Mouse (Mus musculus) stomach, embryonic 14.5 days (tissue): ENCODE data around the gene Mmgt2. TPM values are rescaled to one million over a fixed set of nuclear protein-coding genes. Genes with fewer than 3 reads are reported as not detected.
"Not testable (repeated sequence)": the region's sequence is repeated elsewhere in the genome, so short reads cannot be mapped to it uniquely, and the experiment has no call there.

Source experiments
- ATAC-seq: fragments of 200-750 bp; cut with Nextera tagmentation; 2 replicates; pipeline ENCODE4 v1.8.0; 2017; ENCODE audit warnings: low read depth, moderate TSS enrichment; ENCODE audit not compliant: insufficient number of reproducible peaks, insufficient read depth, low FRiP score
- H3K27ac ChIP-seq: fragments of 300-500 bp; sonication (generic); 2 replicates; pipeline ENCODE4 v1.5.1; 2014; ENCODE audit warnings: mild to moderate bottlenecking, low read length, moderate library complexity, mixed read lengths
- H3K27me3 ChIP-seq: fragments of 300-500 bp; sonication (generic); 2 replicates; pipeline ENCODE4 v1.6.1; 2014; ENCODE audit warnings: low read length, control low read depth, mixed read lengths; ENCODE audit not compliant: control insufficient read depth, insufficient read depth
- H3K36me3 ChIP-seq: fragments of 300-500 bp; sonication (generic); 2 replicates; pipeline ENCODE4 v1.6.1; 2014; ENCODE audit warnings: mild to moderate bottlenecking, control low read depth, low read length, moderate library complexity, mixed read lengths; ENCODE audit not compliant: control insufficient read depth, insufficient read depth
- H3K4me1 ChIP-seq: fragments of 300-500 bp; sonication (generic); 2 replicates; pipeline ENCODE4 v1.6.1; 2014; ENCODE audit warnings: low read length, control low read depth, mixed read lengths; ENCODE audit not compliant: control insufficient read depth, insufficient read depth
- H3K4me2 ChIP-seq: fragments of 300-500 bp; sonication (generic); replicated peaks from 2 replicates; pipeline ENCODE4 v1.6.1; 2014; ENCODE audit warnings: low read depth, low read length, control low read depth
- H3K4me3 ChIP-seq: fragments of 300-500 bp; sonication (generic); 2 replicates; pipeline ENCODE4 v1.5.1; 2014; ENCODE audit warnings: low read depth, low read length, control low read depth
- H3K9ac ChIP-seq: fragments of 300-500 bp; sonication (generic); replicated peaks from 2 replicates; pipeline ENCODE4 v1.6.1; 2014; ENCODE audit warnings: low read depth, mild to moderate bottlenecking, control low read depth, low read length, moderate library complexity, mixed read lengths
- H3K9me3 ChIP-seq: fragments of 300-500 bp; sonication (generic); 2 replicates; pipeline ENCODE4 v1.6.1; 2016; ENCODE audit warnings: low read depth, low read length, control low read depth; ENCODE audit not compliant: control insufficient read depth
- WGBS: fragments of 180-500 bp; shearing (Covaris S2); extraction: QIAGEN DNeasy Blood & Tissue Kit; methylation state at CpG from one replicate; pipeline ENCODE4 v1.1.7; 2014; 5-methylcytosine and 5-hydroxymethylcytosine counted together
- polyA plus RNA-seq: library from polyadenylated mRNA; unstranded; fragments of >200 nt; fragmentation: Nextera tagmentation; extraction: Ambion mirVana; gene quantifications from 2 replicates; pipeline ENCODE4 v1.2.1, GENCODE M21; 2014

The Mmgt2 gene
- polyA plus RNA-seq, 1 experiment from 2014 or later, result 49.6 TPM

DNA sequence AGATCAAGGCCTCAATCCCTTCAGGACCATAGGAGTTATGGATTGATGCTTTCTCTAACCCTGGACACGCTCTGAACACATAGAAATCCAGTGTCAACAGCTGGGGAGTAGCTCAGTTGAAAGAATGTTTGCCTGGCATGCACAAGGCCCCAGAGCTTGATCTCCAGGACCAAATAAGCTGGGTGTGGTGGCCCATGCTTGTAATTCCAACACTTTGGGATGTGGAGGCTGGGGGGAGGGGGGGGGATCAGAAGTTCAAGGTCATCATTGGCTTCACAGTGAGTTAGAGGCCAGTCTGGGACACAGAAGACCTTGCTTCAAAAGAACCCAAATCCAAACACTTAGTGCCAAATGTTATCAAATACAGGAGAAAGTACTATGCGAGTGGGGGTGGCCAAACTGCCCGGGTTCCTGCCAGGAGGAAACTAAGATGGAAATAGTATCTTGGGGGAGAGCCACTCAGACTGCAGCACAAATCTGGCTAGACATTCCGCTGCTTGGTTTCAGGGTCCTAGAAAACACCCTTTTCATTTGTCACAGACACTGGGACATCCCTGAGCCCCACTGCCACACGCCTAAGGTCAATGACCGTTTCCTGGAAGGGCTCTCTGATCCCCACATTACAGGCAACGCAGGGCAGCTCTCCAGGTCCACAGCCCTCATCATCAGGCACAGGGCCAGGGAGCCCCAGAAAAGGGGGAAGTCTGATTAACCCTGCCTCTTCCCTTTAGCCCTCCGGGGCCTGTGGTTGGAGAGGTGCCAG, 2.6 kb upstream of the Mmgt2 start:
- no peak overlapping the region; the same call in 1 of the 2 replicates for H3K4me3 ChIP-seq
- H3K9me3 ChIP-seq, result no peaks in the 10 kb centered on the region
- peak overlapping the region; percentile 3; the same call in 1 of the 2 replicates for H3K27ac ChIP-seq
- no peaks in the 10 kb centered on the region for H3K36me3 ChIP-seq
- 14% methylated on average over 8 of the region's 8 CpGs for WGBS
- H3K27me3 ChIP-seq, result no peaks in the 10 kb centered on the region
- peak overlapping the region; percentile 93 for H3K4me2 ChIP-seq
- H3K4me1 ChIP-seq, result peaks cover 30% of the 10 kb centered on the region
- no peak overlapping the region for H3K9ac ChIP-seq
- ATAC-seq, result no peak

DNA sequence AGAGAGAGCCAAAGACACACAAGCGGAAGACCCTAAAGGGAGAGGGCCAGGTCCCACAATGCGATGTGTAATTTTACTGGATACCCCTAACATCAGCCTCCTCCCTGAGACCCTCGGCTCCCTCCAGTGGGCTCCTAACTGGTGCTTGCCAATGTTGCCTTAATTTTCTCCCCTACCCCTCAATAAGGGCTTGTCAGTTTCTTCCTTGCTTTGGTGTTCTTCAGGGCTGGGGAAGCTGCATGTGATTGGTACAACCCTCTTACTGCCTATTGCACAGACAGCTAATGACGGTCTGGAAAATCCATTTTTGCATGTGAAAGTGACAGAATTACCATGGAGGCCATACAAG, 2.0 kb upstream of the Mmgt2 start:
- peaks cover 30% of the 10 kb centered on the region for H3K4me1 ChIP-seq
- H3K4me2 ChIP-seq, result peak overlapping the region; percentile 93
- ATAC-seq, result no peak
- no peak overlapping the region for H3K9ac ChIP-seq
- no peaks in the 10 kb centered on the region for H3K27me3 ChIP-seq
- 31% methylated on average over 4 of the region's 4 CpGs for WGBS
- peak overlapping the region; percentile 3; the same call in 1 of the 2 replicates for H3K27ac ChIP-seq
- H3K36me3 ChIP-seq, result no peaks in the 10 kb centered on the region; the same call in 1 of the 2 replicates
- H3K9me3 ChIP-seq, result no peaks in the 10 kb centered on the region
- no peak overlapping the region for H3K4me3 ChIP-seq

DNA sequence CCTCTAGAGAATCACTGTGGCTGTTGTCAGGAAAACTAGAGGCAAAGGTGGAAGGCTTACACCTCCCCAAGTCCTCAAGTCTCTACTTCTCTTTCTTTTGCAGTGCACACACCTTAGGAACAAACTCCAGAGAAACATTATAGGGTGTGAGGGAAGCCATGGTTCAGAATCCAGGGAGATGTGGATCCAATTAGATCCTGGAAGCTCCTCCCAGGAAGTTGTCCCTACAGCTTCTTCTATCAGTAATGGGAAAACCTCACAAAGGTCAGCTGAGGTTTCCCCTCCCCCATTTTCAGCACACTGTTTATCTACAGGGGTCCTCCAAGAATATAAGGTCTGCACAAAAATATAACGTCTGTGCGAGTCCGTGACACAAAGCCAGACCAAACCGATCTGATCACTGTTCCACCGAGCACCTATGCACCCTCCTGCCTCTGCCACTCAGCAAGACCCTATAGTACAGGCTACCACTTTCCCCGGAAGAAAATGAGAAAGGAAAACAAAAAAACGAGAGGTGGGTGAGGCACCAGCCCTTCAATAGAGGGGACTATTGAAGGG, 1.4 kb upstream of the Mmgt2 start:
- no peaks in the 10 kb centered on the region for H3K9me3 ChIP-seq
- no peak overlapping the region for H3K27ac ChIP-seq
- peak overlapping the region; percentile 93 for H3K4me2 ChIP-seq
- no peaks in the 10 kb centered on the region for H3K27me3 ChIP-seq
- no peak overlapping the region for H3K9ac ChIP-seq
- no peak for ATAC-seq
- WGBS, result 54% methylated on average over 7 of the region's 7 CpGs
- H3K4me1 ChIP-seq, result peaks cover 30% of the 10 kb centered on the region
- H3K36me3 ChIP-seq, result no peaks in the 10 kb centered on the region; the same call in 1 of the 2 replicates
- peak overlapping the region; percentile 77 for H3K4me3 ChIP-seq

DNA sequence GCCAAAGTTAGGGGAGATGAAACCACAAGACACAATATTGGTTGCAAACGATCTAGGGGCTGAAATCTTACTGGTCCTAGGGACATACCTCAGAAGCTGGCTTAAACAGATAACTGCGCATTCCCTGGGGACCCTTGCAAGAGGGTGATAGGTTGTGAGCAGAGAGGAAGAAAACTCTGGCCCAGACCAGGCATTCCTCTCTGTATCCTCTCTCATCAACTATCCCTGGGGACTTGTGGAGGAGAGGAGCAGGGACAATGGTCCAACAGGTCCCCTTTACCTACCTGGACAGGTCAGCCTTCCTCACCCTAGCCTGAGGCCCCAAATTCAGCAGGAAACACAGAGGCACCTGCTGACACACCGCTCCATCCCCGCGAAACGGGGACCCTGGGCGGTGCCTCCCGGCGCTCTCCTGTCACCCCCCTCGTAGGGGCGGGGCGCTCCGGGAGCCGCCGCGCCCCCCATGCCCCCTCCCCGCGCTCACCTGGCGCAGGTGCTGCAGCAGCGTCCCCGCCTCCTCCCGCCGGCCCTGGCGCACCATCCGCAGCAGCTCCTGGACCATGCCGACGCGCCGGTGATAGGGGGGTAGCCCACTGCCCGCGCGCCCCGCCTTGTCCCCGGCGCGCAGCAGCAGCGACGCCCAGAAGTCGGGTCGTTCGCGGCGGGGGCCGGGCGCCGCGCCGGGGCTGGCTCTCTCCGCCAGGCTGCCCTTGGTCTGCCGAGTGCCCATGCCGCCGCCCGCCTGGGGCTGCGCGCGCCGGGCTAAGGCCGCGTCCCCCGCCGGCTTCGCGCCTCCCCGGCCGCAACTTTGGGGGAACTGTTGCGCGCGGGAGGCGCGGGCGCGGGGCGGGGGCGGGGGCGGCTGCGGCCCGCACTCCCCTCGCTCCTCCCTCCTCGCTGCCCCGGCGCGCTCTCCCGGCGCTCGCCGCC, 538 bp upstream of the Mmgt2 start, which contains the start of gene Lrrc75a:
Gene Lrrc75a (minus strand): TSS at position 863 of the 930 bp plus-strand sequence.
- no peaks in the 10 kb centered on the region for H3K27me3 ChIP-seq
- peak within 1 kb of the TSS; percentile 93 for H3K4me2 ChIP-seq
- H3K36me3 ChIP-seq, result no peaks in the 10 kb centered on the region; the same call in 1 of the 2 replicates
- peak within 1 kb of the TSS; percentile 87 for H3K27ac ChIP-seq
- peak within 1 kb of the TSS; percentile 77 for H3K4me3 ChIP-seq
- ATAC-seq, result peak; percentile 51
- peak within 1 kb of the TSS; percentile 68 for H3K9ac ChIP-seq
- peaks cover 30% of the 10 kb centered on the region for H3K4me1 ChIP-seq
- WGBS, result under 1% methylated on average over 68 of the region's 86 CpGs
- H3K9me3 ChIP-seq, result no peaks in the 10 kb centered on the region

DNA sequence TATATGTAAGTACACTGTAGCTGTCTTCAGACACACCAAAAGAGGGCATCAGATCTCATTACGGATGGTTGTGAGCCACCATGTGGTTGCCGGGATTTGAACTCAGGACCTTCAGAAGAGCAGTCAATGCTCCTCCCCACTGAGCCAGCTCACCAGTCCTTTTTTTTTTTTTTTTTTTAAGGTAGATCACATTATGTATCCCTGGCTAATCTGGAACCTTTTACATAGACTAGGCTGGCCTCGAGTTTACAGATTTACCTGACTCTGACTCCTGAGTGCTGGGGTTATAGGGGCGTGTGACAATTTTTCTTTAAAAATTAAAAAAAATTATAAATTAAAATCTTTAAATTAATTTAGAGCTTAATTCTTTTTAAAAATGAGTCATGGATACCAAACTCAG, 1.3 kb downstream of the Mmgt2 start:
- 73% methylated on average over 4 of the region's 4 CpGs for WGBS
- H3K27ac ChIP-seq, H3K36me3 ChIP-seq, H3K9me3 ChIP-seq, ATAC-seq, H3K9ac ChIP-seq, H3K27me3 ChIP-seq, H3K4me3 ChIP-seq: not testable (repeated sequence)
- Histone ChIP-seq H3K4me2 (peak overlapping the region; percentile 93; the same call in 1 of the 2 replicates), H3K4me1 (peaks cover 30% of the 10 kb centered on the region)

DNA sequence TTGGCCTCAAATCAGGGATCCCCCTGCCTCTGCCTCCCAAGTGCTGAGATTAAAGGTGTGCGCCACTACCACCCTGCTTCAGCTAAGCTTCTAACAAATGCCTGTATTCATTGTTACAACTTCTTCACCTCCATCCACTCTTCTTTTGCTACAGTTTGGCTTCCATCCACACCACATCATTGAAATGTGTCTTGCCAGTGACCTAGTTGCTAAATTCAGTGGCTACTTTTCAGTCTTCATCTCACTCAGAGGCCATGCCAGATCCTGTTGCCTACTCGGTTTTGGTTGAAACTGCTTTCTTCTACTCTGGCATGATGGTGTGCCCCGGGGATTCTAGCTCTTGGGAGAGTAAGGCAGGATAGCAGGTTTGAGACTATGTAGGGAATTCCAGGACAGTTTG, 3.1 kb downstream of the Mmgt2 start:
- Histone ChIP-seq H3K9me3 (0 out of 2 replicates have a peak, but pooled peaks cover 3% of the 10 kb centered on the region), H3K27ac (no peak overlapping the region), H3K4me2 (no peak overlapping the region), H3K9ac (no peak overlapping the region), H3K4me1 (peaks cover 15% of the 10 kb centered on the region), H3K4me3 (no peak overlapping the region), H3K36me3 (peaks cover 10% of the 10 kb centered on the region), H3K27me3 (no peaks in the 10 kb centered on the region)
- ATAC-seq, result no peak
- WGBS, result 96% methylated on average over 3 of the region's 3 CpGs

DNA sequence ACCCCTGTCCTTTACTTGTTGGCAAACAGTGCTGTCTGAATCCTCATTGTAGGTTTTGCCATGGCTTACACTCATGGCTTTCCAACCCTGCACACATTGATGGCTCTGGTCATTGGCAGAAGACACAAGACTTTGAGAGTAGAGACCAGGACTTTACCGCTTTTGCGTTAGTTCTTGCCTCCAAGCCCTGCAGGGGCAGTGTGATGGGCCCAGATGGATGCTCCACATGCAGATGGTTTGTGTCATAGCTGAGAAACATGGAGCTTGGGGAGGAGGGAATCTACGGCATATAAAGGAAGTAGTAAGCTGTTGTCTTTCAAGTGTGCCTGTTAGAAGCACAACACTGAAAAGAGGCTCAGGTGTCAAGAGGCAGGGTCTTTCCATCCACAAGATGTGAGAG, 3.6 kb downstream of the Mmgt2 start:
- 79% methylated on average over 3 of the region's 3 CpGs for WGBS
- H3K9me3 ChIP-seq, result 0 out of 2 replicates have a peak, but pooled peaks cover 3% of the 10 kb centered on the region
- no peak for ATAC-seq

DNA sequence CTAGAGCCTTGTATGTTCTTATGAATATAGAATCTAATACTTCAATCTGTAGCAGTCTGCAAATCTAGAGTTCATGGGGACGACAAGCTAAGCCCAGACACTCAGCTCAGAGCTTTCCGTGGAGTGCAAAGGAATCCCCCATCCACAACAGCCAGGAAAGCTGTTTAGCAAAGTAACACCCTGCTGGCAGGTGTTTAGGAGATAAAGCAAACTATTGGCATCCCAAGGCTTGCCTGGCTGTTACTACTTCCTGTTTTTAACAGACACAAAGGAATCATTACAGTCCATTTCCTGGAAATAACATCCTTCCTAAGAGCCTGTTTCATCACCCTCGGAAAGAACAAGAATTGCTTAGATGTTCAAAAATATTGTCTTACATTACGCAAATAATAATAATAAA, 12.4 kb downstream of the Mmgt2 start:
- Histone ChIP-seq H3K9ac (no peak overlapping the region), H3K36me3 (0 out of 2 replicates have a peak, but pooled peaks cover 3% of the 10 kb centered on the region), H3K27ac (no peak overlapping the region), H3K27me3 (no peaks in the 10 kb centered on the region), H3K9me3 (0 out of 2 replicates have a peak, but pooled peaks cover 2% of the 10 kb centered on the region), H3K4me1 (no peaks in the 10 kb centered on the region), H3K4me3 (no peak overlapping the region), H3K4me2 (no peak overlapping the region)
- WGBS, result 62% methylated on average over 4 of the region's 4 CpGs
- ATAC-seq, result no peak

More for the DNA sequence above, 3.6 kb downstream of the Mmgt2 start:
- Histone ChIP-seq H3K4me2 (no peak overlapping the region), H3K27me3 (no peaks in the 10 kb centered on the region), H3K9ac (no peak overlapping the region), H3K4me1 (peaks cover 10% of the 10 kb centered on the region; the same call in 1 of the 2 replicates), H3K36me3 (peaks cover 10% of the 10 kb centered on the region), H3K27ac (no peak overlapping the region), H3K4me3 (no peak overlapping the region)
